Mouse (Mus musculus) small intestine, adult 2 months (tissue): ENCODE data around the gene Pkd1.

ENCODE experiments used
- CTCF ChIP-seq: fragments of 200-500 bp; IDR thresholded peaks from 2 replicates; pipeline ENCODE4 v1.5.1; 2012; ENCODE audit warnings: low read depth, mild to moderate bottlenecking, control low read depth, inconsistent platforms, low read length, moderate library complexity, mixed read lengths; ENCODE audit not compliant: insufficient replicate concordance, insufficient read length; ENCODE audit errors: extremely low read depth
- POLR2A ChIP-seq: fragments of 200-500 bp; IDR thresholded peaks from 2 replicates; pipeline ENCODE4 v1.6.1; 2012; ENCODE audit warnings: low read depth, mild to moderate bottlenecking, control low read depth, inconsistent platforms, low read length, moderate library complexity

GRCm38 (mm10) chr17:24569837-24570236 lies 20.2 kb downstream of the Pkd1 start:
- TF ChIP-seq CTCF, result no peak
- no peak for TF ChIP-seq POLR2A
